8 mouse cellular contexts compared by ENCODE assay signal in the genomic region with DNA sequence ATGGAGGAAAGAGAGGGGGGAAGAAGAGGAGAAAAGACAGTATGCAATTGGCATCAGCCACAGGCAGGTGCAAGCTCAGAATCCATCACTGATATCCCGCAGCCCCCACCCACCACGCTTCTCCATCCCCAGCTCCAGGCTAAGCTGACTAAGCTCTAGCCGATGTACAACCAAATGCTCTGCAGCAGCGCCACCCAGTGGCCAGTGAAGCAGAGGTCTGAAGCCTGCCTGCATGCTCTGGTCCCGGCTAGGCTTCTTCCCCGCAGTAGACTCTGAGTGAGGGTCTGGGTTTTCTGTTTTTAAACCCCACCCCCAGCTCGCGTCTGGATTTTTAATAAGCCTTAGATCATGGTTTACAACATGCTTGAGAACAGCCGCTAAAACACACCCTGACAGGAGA. TPM values are rescaled to one million over a fixed set of nuclear protein-coding genes. Genes with fewer than 3 reads are reported as not detected.
A peak's percentile ranks its signal among the peaks of the same experiment; 100 is the strongest.
DNase-seq lines count a peak whose midpoint lies in the region; ATAC-seq lines count a peak whose summit lies in the region.

No protein-coding gene starts in this region.

- peak; percentile 89 for DNase-seq in adipocyte (ENCODE audit: low spot score)
- peak; percentile 96 for DNase-seq in embryo, embryonic 10 days (ENCODE audit: low spot score)
- peak; percentile 60 for DNase-seq in gastrocnemius, postnatal 25 days
- peak; percentile 82 to 89 for DNase-seq in left cerebral cortex, adult 8-10 months (ENCODE audit: low spot score in 2 of 2)
- DNase-seq in right cerebral cortex, postnatal 36 days (ENCODE audit: low spot score in 2 of 2): peak; percentile 83 to 89
- peak; percentile 75 to 93 for DNase-seq in urinary bladder, postnatal 4 days (ENCODE audit: low spot score in 2 of 2)

- peak; percentile 54 for ATAC-seq in inflammation-experienced regulatory T-cells, adult 6 months
- peak; percentile 83 for ATAC-seq in megakaryocyte-erythroid progenitor cell, adult 5-6 weeks (replicated peaks; ENCODE audit: low FRiP score, low TSS enrichment, poor library complexity, severe bottlenecking)

RNA-seq across cellular contexts. Expression of a gene that starts 41.7 kb away (rescaled TPM):
- under 1 TPM; 0.67 to 0.94 TPM for total RNA-seq in gastrocnemius, postnatal 25 days (2021)
- polyA plus RNA-seq in inflammation-experienced regulatory T-cells, adult 6 months (2017; shearing (Covaris generic)): under 1 TPM in 1 of 3 experiments, not detected in 2; 0.41 TPM
- total RNA-seq in left cerebral cortex, adult 8-10 months (2022): 10 to 100 TPM; 19.9 to 25.5 (median 22.3) TPM
- 0.61 TPM in 1 of 2 replicates, not detected in the other for total RNA-seq in megakaryocyte-erythroid progenitor cell, adult 5-6 weeks (2014; fragmentation: Nextera tagmentation)
- total RNA-seq in megakaryocyte-erythroid progenitor cell, adult 5-6 weeks (2017): 0.19 TPM in 1 of 2 replicates, not detected in the other

RNA-seq across cellular contexts. Expression of a gene that starts 42.8 kb away (rescaled TPM):
- total RNA-seq in gastrocnemius, postnatal 25 days (2021): 1 to 10 TPM; 2.2 to 2.8 TPM
- 100 to 1,000 TPM in 1 of 3 experiments, 10 to 100 TPM in 2; 81.9 to 170 (median 96.5) TPM for polyA plus RNA-seq in inflammation-experienced regulatory T-cells, adult 6 months (2017; shearing (Covaris generic))
- total RNA-seq in left cerebral cortex, adult 8-10 months (2022): 100 to 1,000 TPM; 396 to 420 (median 413) TPM
- 42.5 and 57.5 TPM in 2 replicates for total RNA-seq in megakaryocyte-erythroid progenitor cell, adult 5-6 weeks (2014; fragmentation: Nextera tagmentation)
- 59.7 and 75.3 TPM in 2 replicates for total RNA-seq in megakaryocyte-erythroid progenitor cell, adult 5-6 weeks (2017)

Comparison
In these comparisons a context has a peak if more than half of its experiments do, and no peak if none do; other contexts are left out.
1. Peak in every context shown above with its lines: DNase-seq and ATAC-seq.
2. RNA of a gene that starts 41.7 kb away (total RNA-seq): 19.9 to 25.5 TPM in left cerebral cortex, adult 8-10 months; 0.67 to 0.94 TPM in gastrocnemius, postnatal 25 days and 0.19 to 0.61 TPM in megakaryocyte-erythroid progenitor cell, adult 5-6 weeks; every median in the first group is over 10 times any median in the second.
3. RNA of a gene that starts 42.8 kb away (total RNA-seq): 396 to 420 TPM in left cerebral cortex, adult 8-10 months and 42.5 to 75.3 TPM in megakaryocyte-erythroid progenitor cell, adult 5-6 weeks; 2.2 to 2.8 TPM in gastrocnemius, postnatal 25 days; every median in the first group is over 10 times any median in the second.